Mouse (Mus musculus) right cerebral cortex, postnatal 25 days (tissue): ENCODE data around the gene Lypd3.
"Not testable (repeated sequence)": the region's sequence is repeated elsewhere in the genome, so short reads cannot be mapped to it uniquely, and the experiment has no call there.

Experiments
- DNase-seq: peaks from one replicate; pipeline ENCODE4 v3.0.0; 2022

Gene Lypd3

GRCm38 (mm10) chr7:24614816-24615215 is 21.5 kb upstream of the Lypd3 start:
- DNase-seq, result no peak

GRCm38 (mm10) chr7:24617763-24618162 is 18.6 kb upstream of the Lypd3 start:
- DNase-seq, result no peak

DNA sequence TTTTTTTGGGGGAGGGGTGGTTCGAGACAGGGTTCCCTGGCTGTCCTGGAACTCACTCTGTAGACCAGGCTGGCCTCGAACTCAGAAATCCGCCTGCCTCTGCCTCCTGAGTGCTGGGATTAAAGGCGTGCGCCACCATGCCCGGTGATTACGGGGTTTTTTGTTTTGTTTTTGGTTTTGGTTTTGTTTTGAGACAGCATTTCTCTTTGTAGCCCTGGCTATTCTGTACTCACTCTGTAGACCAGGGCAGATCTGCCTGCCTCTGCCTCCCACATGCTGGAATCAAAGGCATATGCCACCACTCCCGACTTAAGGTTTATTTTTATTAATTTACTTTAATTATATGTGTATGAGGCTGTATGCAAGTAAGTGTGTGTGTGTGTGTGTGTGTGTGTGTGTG is 18.0 kb upstream of the Lypd3 start:
- not testable (repeated sequence) for DNase-seq

- DNase-seq, result no peak
Observed at GRCm38 (mm10) chr7:24619671-24620397, 16.5 kb upstream of the Lypd3 start.

DNA sequence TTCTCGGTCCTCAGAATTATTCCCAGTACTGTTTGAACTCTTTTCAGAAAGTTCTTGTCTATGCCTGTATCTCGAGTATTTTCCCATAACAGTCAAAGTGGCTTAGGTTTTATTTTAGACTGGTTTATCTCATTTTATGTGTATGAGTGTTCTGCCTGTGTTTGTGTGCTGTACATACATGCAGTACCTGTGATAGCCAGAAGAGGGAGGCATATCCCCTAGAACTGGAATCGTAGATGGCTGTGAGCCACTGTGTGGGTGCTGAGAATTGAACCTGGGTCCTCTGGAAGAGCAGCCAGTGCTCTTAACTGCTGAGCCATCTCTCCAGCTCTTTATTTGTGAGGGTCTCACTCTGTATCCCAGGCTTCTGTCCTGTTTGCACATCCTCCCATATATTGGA is 15.2 kb upstream of the Lypd3 start:
- DNase-seq, result no peak

- no peak for DNase-seq
Observed at GRCm38 (mm10) chr7:24622967-24623366, 13.4 kb upstream of the Lypd3 start.

GRCm38 (mm10) chr7:24628685-24629610 is 7.4 kb upstream of the Lypd3 start:
- DNase-seq, result peak; percentile 17

GRCm38 (mm10) chr7:24629672-24630071 is 6.7 kb upstream of the Lypd3 start:
- DNase-seq, result no peak

- DNase-seq, result no peak
Observed at GRCm38 (mm10) chr7:24630116-24630880, 6.1 kb upstream of the Lypd3 start.

DNA sequence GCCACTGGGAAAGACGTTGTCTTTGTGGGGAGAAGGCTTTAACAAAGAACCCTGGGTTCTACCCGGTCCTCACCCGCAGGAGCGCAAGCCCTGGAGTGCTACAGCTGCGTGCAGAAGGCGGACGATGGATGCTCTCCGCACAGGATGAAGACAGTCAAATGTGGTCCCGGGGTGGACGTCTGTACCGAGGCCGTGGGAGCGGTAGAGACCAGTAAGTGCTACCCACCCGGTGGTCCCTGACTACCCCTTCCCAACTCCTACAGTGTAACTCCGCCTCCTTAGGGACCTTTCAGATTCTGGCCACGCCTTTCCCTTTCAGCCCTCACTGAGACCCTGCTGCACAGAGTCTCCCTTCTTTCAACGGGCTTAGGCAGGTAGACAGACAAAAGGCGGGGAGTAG is 696 bp downstream of the Lypd3 start:
- DNase-seq, result no peak

DNA sequence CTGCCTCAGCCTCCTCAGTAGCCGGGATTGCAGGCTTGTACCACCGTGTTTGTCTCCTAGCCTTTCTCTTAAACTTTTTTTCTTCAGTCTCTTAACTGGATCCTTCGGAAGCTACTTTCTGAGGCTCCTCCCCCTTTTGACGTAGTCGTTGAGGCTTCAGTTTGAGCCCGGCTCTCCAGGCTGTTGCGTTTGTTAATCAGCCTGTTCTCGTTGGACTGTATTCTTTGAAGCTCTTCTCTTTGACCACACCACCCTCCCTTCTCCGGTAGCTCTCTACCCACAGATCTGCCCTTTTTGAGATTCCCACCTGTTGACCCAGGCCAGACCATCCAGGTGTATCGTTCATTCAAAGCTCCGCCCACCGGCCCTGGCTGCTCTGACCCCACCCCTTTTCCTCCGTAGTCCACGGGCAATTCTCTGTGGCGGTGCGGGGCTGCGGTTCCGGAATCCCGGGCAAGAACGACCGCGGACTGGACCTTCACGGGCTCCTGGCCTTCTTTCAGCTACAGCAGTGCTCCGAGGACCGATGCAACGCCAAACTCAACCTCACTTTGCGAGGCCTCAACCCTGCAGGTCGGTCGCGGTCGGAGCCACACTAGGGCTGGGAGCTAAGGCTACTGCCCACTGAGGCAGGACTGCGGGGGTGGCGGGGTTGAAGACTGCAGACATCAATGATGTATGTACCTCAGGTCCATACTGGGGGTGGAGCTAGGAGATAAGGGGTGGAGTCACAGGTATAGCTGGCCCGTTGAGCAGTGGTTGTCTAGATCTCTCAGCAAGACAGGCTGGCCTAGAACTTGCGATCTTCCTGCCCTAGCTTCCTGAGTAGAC is 1.9 kb downstream of the Lypd3 start:
- DNase-seq, result no peak

- no peak for DNase-seq
Observed at GRCm38 (mm10) chr7:24640450-24640849, 4.1 kb downstream of the Lypd3 start.

- no peak for DNase-seq
Observed at GRCm38 (mm10) chr7:24642491-24642890, 6.1 kb downstream of the Lypd3 start.

- no peak for DNase-seq
Observed at GRCm38 (mm10) chr7:24644492-24644891, 8.1 kb downstream of the Lypd3 start.

DNA sequence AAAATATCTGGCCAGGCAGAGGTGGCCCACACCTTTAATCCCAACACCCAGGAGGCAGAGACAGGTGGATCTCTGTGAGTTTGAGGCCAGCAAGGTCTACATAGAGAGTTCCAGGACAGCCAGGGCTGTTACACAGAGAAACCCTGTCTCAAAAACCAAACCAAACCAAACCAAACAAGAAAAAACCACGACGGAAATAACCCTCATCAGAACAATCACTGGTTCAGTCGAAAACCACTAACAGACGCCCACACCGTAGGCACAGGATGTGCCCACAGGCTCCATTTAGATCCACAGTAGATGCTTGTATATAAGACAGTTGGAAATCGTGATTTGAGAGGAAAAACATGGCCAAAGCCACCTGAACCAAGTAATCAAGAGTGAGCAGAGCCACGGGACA is 8.6 kb downstream of the Lypd3 start:
- no peak for DNase-seq

GRCm38 (mm10) chr7:24646486-24646885 is 10.1 kb downstream of the Lypd3 start:
- DNase-seq, result no peak

DNA sequence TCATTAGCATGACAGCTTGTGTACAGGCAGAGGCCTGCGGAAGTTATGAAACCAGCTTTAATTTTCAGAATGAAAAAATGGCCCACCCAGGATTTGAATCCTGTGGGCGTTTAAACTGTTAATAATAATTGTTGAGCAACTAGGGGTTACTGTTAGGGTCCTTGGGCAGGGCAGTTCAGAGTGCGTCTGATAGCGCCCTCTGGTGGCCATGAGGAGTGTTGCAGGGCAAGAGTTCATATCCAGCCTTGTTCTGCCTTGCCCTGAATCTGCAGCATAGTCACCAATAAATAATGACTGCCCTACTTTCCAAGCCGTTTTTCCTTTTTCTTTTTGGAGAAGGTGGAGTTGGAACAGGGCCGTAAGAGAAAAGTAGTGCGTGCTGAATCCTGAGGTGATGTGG is 17.3 kb downstream of the Lypd3 start:
- peak; percentile 18 for DNase-seq

GRCm38 (mm10) chr7:24659737-24660357 is 23.5 kb downstream of the Lypd3 start:
- no peak for DNase-seq

DNA sequence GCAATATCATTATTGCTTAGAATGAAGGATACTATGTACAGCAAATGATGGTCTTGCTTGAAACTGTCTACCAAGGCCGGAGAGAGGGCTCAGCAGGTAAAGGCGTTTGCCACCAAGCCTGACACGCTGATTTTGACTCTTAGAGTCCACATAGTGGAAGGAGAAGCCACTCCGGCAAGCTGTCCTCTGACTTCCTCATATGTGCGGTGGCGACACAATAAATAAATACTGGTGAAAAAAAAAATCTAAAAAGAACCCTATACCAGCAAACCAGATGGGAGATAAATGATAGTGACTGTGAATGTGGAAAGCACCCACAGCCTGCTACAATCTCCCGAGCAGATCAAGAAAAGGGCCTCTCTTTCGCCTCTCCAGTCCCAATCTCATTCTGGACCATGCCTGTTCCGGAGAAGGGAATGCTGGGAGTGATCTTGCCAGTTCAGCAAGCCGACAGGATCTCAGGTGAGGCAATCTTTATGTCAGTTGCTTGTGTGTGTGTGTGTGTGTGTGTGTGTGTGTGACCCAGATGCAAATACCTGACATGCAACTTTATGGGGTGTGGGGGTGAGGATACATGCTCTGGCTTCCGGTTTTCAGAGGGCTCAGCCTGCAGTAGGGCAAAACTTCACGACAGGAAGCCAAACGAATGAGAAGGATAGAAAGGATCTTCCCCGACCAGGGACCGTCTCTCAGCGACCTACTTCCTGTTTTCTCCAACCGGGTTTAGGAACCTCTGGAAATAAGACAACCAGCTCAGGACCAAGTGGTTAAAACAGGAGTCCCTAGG is 25.0 kb downstream of the Lypd3 start:
- DNase-seq, result no peak

- peak; percentile 26 for DNase-seq
Observed at GRCm38 (mm10) chr7:24662575-24662974, 26.2 kb downstream of the Lypd3 start.

- no peak for DNase-seq
Observed at GRCm38 (mm10) chr7:24664301-24664700, 28.0 kb downstream of the Lypd3 start.
